Mouse (Mus musculus) embryonic stem cell, embryonic (primary cell): Measurements from ENCODE around the gene Tmem161a.

Experiments used
- CTCF ChIA-PET, 4 experiments: fragments of 300-600 bp in 2 of 4; fragments of 350-600 bp in 2 of 4; sonication (Branson Sonifier 250); formaldehyde crosslinking; loops; one replicate each; lab custom pipeline; 2022; ENCODE audit warnings: inconsistent platforms in 2 of 4; lab: Charles Lee
- POLR2A ChIA-PET, 4 experiments: fragments of 300-600 bp in 2 of 4; fragments of 350-600 bp in 2 of 4; sonication (Branson Sonifier 250); formaldehyde crosslinking; loops; one replicate each; lab custom pipeline; 2022; ENCODE audit warnings: antibody characterized with exemption in 4 of 4, inconsistent platforms in 1 of 4; lab: Charles Lee

Gene Tmem161a

DNA sequence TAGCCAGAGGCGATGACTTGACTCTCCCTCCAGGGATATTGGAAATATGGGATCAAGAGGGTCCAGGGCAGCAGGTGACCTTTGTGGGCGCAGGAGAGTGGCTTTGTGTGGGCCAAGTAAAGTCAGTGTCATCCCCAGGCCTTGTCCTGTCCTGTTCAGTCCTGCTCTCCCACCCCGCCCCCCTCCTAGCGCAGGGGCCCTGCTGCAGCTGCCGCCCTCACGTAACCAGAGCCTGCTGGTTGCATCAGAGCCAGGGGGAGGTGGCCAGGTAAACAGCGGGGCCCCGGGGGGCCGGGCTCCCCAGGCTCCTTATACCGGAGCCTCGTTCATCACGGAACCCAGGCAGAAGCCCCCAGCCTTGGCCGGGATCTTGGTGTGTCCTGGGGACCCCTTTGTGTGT lies 22.0 kb upstream of the Tmem161a start:
- ChIA-PET CTCF (interaction anchor here in 1 of 4 experiments (0.6 kb wide), 1 partner anchor 147 kb away, joined by 3 read pairs; no protein-coding TSS in a partner anchor), POLR2A (interaction anchor here (0.6 to 8.2 kb wide), 20 partner anchors 10 to 1369 kb away, joined by 3 to 64 read pairs (median 5); partner anchors contain the start of genes Borcs8 (in 2 of the 4), Mef2b (in 2 of the 4), Nr2c2ap (in 2 of the 4) and Rfxank (in 2 of the 4))

DNA sequence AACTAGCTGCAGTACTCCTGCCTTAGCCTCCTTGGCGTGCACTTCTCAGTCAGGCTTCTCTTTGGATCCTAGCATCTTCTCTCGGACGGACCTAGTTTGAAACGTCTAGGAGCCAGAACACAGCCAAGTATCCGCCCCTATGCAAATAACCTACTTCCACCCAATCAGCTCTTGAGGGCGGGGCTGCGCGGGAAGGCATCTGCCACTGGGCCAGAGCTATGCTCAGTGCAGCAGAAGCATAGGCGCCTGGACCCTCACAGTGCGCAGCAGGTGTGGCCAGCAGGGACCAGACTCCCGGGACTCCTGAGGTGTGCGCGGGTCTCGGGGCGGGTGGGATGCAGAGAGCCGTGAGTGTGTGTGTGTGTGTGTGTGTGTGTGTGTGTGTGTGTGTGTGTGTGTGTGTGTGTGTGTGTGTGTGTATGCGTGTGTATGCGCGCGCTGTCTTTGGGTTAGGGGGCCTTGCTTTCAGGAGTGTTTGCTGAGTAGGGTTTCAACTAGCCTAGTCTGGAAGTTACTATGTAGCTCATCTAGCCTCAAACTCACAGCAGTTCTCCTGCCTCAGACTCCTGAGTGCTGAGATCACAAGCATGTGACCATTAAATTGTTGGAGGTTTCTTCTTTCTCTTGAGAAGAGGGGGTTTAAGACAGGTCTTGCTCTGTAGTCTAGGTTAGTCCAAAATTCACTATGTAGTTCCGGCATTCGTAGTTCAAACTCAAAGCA lies 19.5 kb upstream of the Tmem161a start:
- ChIA-PET POLR2A (interaction anchor here in 3 of 4 experiments (0.5 to 5.8 kb wide), 80 partner anchors 7 to 744 kb away, joined by 3 to 57 read pairs (median 4); partner anchors contain the start of genes Nr2c2ap (in 3 of the 3), Tmem161a (in 3 of the 3), Borcs8 (in 2 of the 3) and Mau2 (in 2 of the 3)), CTCF (interaction anchor here in 3 of 4 experiments (0.5 to 1.5 kb wide), 10 partner anchors 14 to 151 kb away, joined by 3 to 6 read pairs (median 4); partner anchors contain the start of gene Tm6sf2 (in 1 of the 3))

- CTCF ChIA-PET: interaction anchor here in 1 of 4 experiments (1.1 kb wide), 1 partner anchor 9 kb away, joined by 3 read pairs; no protein-coding TSS in a partner anchor
- POLR2A ChIA-PET: interaction anchor here in 2 of 4 experiments (0.7 to 2.2 kb wide), 4 partner anchors 9 to 74 kb away, joined by 3 to 5 read pairs (median 3); partner anchors contain the start of genes Hapln4 (in 1 of the 2) and Tmem161a (in 1 of the 2)
Observed at GRCm38 (mm10) chr8:70157240-70157800, 14.8 kb upstream of the Tmem161a start.

GRCm38 (mm10) chr8:70158069-70158853 lies 13.9 kb upstream of the Tmem161a start:
- ChIA-PET CTCF (interaction anchor here (0.5 to 1.8 kb wide), 10 partner anchors 8 to 1507 kb away, joined by 3 to 7 read pairs (median 4); partner anchors contain the start of gene Tmem161a (in 1 of the 4)), POLR2A (interaction anchor here in 3 of 4 experiments (0.6 to 4.3 kb wide), 62 partner anchors 8 to 1914 kb away, joined by 3 to 64 read pairs (median 5); partner anchors contain the start of genes Nr2c2ap (in 3 of the 3), Slc25a42 (in 3 of the 3), Tmem161a (in 3 of the 3) and Borcs8 (in 2 of the 3))

DNA sequence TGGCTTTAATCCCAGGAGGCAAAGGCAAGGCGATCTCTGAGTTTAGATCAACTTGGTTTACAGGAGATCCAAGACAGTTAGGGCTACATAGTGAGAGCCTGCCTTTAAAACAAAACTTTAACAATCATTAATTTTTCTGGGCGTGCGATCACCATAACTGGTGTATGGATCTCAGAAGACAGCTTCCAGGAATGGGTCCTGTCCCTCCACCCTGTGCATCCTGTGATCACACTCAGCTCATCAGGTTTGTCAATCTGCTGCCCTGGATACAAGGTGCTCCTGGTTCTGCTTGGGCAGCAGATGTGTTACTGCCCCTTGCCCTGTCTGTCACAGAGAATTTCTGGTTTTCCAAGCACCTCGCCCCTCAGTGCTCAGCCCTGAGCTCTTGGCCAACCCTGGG lies 12.9 kb upstream of the Tmem161a start:
- ChIA-PET CTCF (interaction anchor here in 2 of 4 experiments (0.6 to 1.8 kb wide), 4 partner anchors 7 to 19 kb away, joined by 3 to 7 read pairs (median 5); partner anchors contain the start of gene Tmem161a (in 1 of the 2)), POLR2A (interaction anchor here (0.6 to 4.3 kb wide), 53 partner anchors 7 to 539 kb away, joined by 3 to 64 read pairs (median 5); partner anchors contain the start of genes Slc25a42 (in 3 of the 4), Tmem161a (in 3 of the 4), Borcs8 (in 2 of the 4) and Mef2b (in 2 of the 4))

DNA sequence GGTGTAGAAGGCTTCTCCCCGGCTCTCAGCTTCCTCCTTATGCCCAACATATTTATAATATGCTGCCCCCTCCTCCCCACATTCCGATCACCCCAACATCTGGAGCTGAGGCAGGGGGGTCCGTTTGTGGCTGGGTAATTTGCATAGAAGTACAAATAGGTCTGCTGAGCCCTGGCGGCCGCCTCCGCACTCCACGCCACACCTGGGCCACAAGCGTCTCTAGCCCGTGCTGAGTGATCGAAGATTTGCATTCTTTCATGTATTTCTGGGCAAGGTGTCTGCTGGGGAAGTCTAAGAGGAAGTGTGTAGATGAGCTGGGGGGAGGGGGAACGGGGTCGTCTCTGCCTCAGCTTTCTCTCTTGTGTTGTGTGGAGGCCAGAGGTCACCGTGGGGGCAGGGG lies 12.1 kb upstream of the Tmem161a start:
- CTCF ChIA-PET: interaction anchor here in 2 of 4 experiments (0.6 to 0.7 kb wide), 2 partner anchors 12 to 19 kb away, joined by 3 to 4 read pairs; partner anchors contain the start of gene Tmem161a (in 1 of the 2)

GRCm38 (mm10) chr8:70163316-70163715 lies 8.8 kb upstream of the Tmem161a start:
- CTCF ChIA-PET: no interaction called here
- POLR2A ChIA-PET: interaction anchor here in 2 of 4 experiments (0.6 to 1.5 kb wide), 6 partner anchors 11 to 106 kb away, joined by 3 to 8 read pairs (median 4); partner anchors contain the start of gene Slc25a42 (in 1 of the 2)

More for the DNA sequence above, 12.1 kb upstream of the Tmem161a start:
- POLR2A ChIA-PET: interaction anchor here (0.6 to 4.3 kb wide), 33 partner anchors 8 to 379 kb away, joined by 3 to 64 read pairs (median 5); partner anchors contain the start of genes Tmem161a (in 3 of the 4), Borcs8 (in 2 of the 4), Mef2b (in 2 of the 4) and Ncan (in 2 of the 4)

GRCm38 (mm10) chr8:70166504-70167110 lies 5.5 kb upstream of the Tmem161a start:
- ChIA-PET POLR2A (interaction anchor here in 3 of 4 experiments (0.5 to 1.8 kb wide), 16 partner anchors 8 to 417 kb away, joined by 3 to 8 read pairs (median 5); partner anchors contain the start of genes Mef2b (in 1 of the 3) and Zfp963 (in 1 of the 3)), CTCF (interaction anchor here (0.5 to 2.2 kb wide), 34 partner anchors 8 to 955 kb away, joined by 3 to 20 read pairs (median 3); partner anchors contain the start of genes Gm20422 (in 1 of the 4), Hapln4 (in 1 of the 4), Homer3 (in 1 of the 4) and Slc25a42 (in 1 of the 4))

- CTCF ChIA-PET: no interaction called here
- POLR2A ChIA-PET: interaction anchor here in 2 of 4 experiments (0.6 to 4.2 kb wide), 6 partner anchors 10 to 53 kb away, joined by 3 to 34 read pairs (median 4); partner anchors contain the start of genes Borcs8 (in 1 of the 2), Mef2b (in 1 of the 2) and Rfxank (in 1 of the 2)
Observed at GRCm38 (mm10) chr8:70170116-70170515, 2.0 kb upstream of the Tmem161a start.

- ChIA-PET POLR2A (interaction anchor here in 2 of 4 experiments (0.8 to 4.2 kb wide), 15 partner anchors 11 to 321 kb away, joined by 3 to 35 read pairs (median 6); partner anchors contain the start of genes Borcs8 (in 1 of the 2), Mef2b (in 1 of the 2), Nr2c2ap (in 1 of the 2) and Rfxank (in 1 of the 2)), CTCF (no interaction called here)
Observed at GRCm38 (mm10) chr8:70170748-70171147, 1.4 kb upstream of the Tmem161a start.

- POLR2A ChIA-PET: interaction anchor here in 3 of 4 experiments (0.8 to 4.2 kb wide), 23 partner anchors 10 to 546 kb away, joined by 3 to 35 read pairs (median 5); partner anchors contain the start of genes Slc25a42 (in 2 of the 3), Borcs8 (in 1 of the 3), Mef2b (in 1 of the 3) and Nr2c2ap (in 1 of the 3)
- CTCF ChIA-PET: interaction anchor here in 1 of 4 experiments (1.0 to 1.3 kb wide), 2 partner anchors 13 to 112 kb away, joined by 3 to 4 read pairs; partner anchors contain the start of gene Homer3
Observed at GRCm38 (mm10) chr8:70171240-70171639, 916 bp upstream of the Tmem161a start.

DNA sequence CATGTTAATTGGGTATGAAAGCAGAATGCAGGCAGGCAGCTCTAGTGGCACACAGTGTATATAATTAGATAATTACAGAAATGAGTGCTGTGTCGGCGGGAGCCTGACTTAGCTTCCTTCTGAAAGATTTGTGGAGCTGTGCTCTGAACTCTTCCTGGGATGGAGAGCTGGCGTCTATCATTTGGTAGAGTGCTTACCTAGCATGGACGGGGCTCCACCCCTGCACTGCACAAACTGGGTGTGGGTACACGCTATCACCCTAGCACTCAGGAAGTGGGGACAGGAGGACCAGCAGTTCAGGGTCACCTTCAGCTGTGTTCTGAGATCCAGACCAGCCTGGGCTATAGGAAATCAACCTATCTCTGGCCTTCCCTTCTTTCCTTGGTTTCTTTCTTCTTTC lies 1.2 kb downstream of the Tmem161a start:
- ChIA-PET POLR2A (interaction anchor here in 3 of 4 experiments (0.6 to 4.2 kb wide), 24 partner anchors 8 to 527 kb away, joined by 3 to 35 read pairs (median 4); partner anchors contain the start of genes Nr2c2ap (in 1 of the 3) and Slc25a42 (in 1 of the 3)), CTCF (interaction anchor here in 2 of 4 experiments (0.6 to 0.9 kb wide), 2 partner anchors 21 to 255 kb away, joined by 3 read pairs; no protein-coding TSS in a partner anchor)

DNA sequence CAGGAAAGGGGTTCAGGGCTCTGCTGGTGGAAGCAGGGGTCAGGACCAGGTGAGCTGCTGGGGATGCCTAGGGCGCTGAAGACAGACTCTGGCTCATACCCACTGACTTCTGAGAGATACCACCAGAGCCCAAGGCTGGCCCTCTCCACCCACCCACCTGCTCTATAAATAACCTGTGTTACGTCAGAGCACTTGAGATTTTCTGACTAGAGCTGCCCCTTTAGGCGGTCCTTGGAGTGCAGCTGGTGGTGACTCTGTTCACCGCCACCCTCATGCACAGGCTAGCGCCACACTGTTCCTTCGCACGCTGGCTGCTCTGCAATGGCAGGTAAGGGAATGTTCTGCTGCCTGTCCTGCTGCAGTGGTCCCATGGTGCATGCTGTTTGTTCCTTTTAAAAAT lies 1.9 kb downstream of the Tmem161a start:
- POLR2A ChIA-PET: interaction anchor here in 3 of 4 experiments (0.7 to 4.2 kb wide), 10 partner anchors 9 to 172 kb away, joined by 3 to 27 read pairs (median 3); partner anchors contain the start of genes Nr2c2ap (in 1 of the 3) and Slc25a42 (in 1 of the 3)
- CTCF ChIA-PET: interaction anchor here in 2 of 4 experiments (0.6 kb wide), 2 partner anchors 97 to 329 kb away, joined by 3 read pairs; no protein-coding TSS in a partner anchor

DNA sequence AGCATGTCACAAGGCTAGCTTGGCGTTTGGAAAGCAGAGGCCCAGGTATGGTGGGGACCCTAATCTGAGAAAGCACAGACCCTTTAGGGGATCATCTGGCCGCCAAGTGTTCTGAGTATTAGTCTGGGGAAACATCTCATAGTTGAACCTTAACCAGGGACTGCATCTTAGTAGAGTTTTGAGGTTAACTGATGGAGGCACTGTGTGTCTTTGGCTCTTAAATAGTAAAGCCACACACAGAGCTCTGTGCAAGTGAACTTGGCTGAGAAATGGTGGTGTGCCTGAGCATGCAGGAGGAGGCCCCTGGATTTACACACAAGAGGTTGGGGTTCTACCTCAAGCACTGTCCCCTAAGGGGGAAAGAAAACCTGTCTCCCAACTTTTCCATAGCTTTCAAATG lies 6.1 kb downstream of the Tmem161a start:
- CTCF ChIA-PET: interaction anchor here in 1 of 4 experiments (0.6 kb wide), 1 partner anchor 35 kb away, joined by 3 read pairs; no protein-coding TSS in a partner anchor
- POLR2A ChIA-PET: interaction anchor here in 1 of 4 experiments (2.1 kb wide), 1 partner anchor 34 kb away, joined by 5 read pairs; the partner anchor contains the start of gene Slc25a42

- ChIA-PET CTCF (interaction anchor here in 1 of 4 experiments (0.6 kb wide), 1 partner anchor 13 kb away, joined by 3 read pairs; no protein-coding TSS in a partner anchor), POLR2A (interaction anchor here in 1 of 4 experiments (1.0 to 2.1 kb wide), 3 partner anchors 33 to 90 kb away, joined by 3 to 5 read pairs (median 3); partner anchors contain the start of gene Slc25a42)
Observed at GRCm38 (mm10) chr8:70179082-70179481, 6.9 kb downstream of the Tmem161a start.
